Mouse (Mus musculus) C2C12 (cell line): Measurements from ENCODE around the gene Ift57.

ENCODE experiments used
- CEBPB ChIP-seq: IDR thresholded peaks from one replicate; pipeline ENCODE4 v1.6.1; 2011; ENCODE audit warnings: low read depth, mild to moderate bottlenecking, control low read depth, moderate library complexity
- CTCF ChIP-seq: IDR thresholded peaks from one replicate; pipeline ENCODE4 v1.5.1; 2011; ENCODE audit not compliant: control insufficient read depth, insufficient read depth, insufficient read length
- FOSL1 ChIP-seq: IDR thresholded peaks from one replicate; pipeline ENCODE4 v1.8.0; 2011; ENCODE audit warnings: mild to moderate bottlenecking, low read length; ENCODE audit not compliant: poor library complexity, insufficient read depth, severe bottlenecking
- MAX ChIP-seq: IDR thresholded peaks from one replicate; pipeline ENCODE4 v1.6.1; 2011; ENCODE audit warnings: mild to moderate bottlenecking, control low read depth
- MYOD1 ChIP-seq: IDR thresholded peaks from one replicate; pipeline ENCODE4 v1.6.1; 2011; ENCODE audit warnings: low read depth; ENCODE audit not compliant: control insufficient read depth, insufficient read length
- MYOG ChIP-seq: IDR thresholded peaks from one replicate; pipeline ENCODE4 v1.6.1; 2011; ENCODE audit not compliant: control insufficient read depth, insufficient read length; ENCODE audit errors: extremely low read depth
- USF1 ChIP-seq: IDR thresholded peaks from one replicate; pipeline ENCODE4 v1.6.1; 2011; ENCODE audit warnings: low read depth, mild to moderate bottlenecking, control low read depth, moderate library complexity

GRCm38 (mm10) chr16:49774059-49775001 lies 75.3 kb downstream of the Ift57 start:
- TF ChIP-seq FOSL1 (no peak), MAX (no peak), CTCF (no peak), MYOD1 (no peak), MYOG (no peak), CEBPB (no peak), USF1 (no peak)
